Mouse (Mus musculus) neural tube, embryonic 10.5 days (tissue): Measurements from ENCODE around the gene Pclaf.
A peak's percentile ranks its signal among the peaks of the same experiment; 100 is the strongest.

Experiments used
- DNase-seq: peaks from one replicate; pipeline ENCODE4 v3.0.0-alpha.2; 2017; ENCODE audit warnings: low spot score; ENCODE audit errors: extremely low spot score

The Pclaf gene

GRCm38 (mm10) chr9:65890143-65890628 lies at the start of gene Pclaf:
Gene Pclaf (plus strand): TSS chr9:65890237.
- peak; percentile 79 for DNase-seq

- DNase-seq, result no peak
Measured at GRCm38 (mm10) chr9:65844421-65845165, 45.4 kb upstream of the Pclaf start.

- no peak for DNase-seq
Measured at GRCm38 (mm10) chr9:65848154-65848553, 41.9 kb upstream of the Pclaf start.

- DNase-seq, result no peak
Measured at GRCm38 (mm10) chr9:65850203-65850602, 39.8 kb upstream of the Pclaf start.

- no peak for DNase-seq
Measured at GRCm38 (mm10) chr9:65859656-65860055, 30.4 kb upstream of the Pclaf start.

GRCm38 (mm10) chr9:65884564-65885315 lies 5.3 kb upstream of the Pclaf start:
- peak; percentile 87 for DNase-seq

- DNase-seq, result peak; percentile 31
Measured at GRCm38 (mm10) chr9:65891126-65891525, 1.1 kb downstream of the Pclaf start.

GRCm38 (mm10) chr9:65896977-65897376 lies 6.9 kb downstream of the Pclaf start:
- no peak for DNase-seq

GRCm38 (mm10) chr9:65902879-65903278 lies 12.8 kb downstream of the Pclaf start:
- DNase-seq, result no peak

- no peak for DNase-seq
Measured at GRCm38 (mm10) chr9:65903419-65903818, 13.4 kb downstream of the Pclaf start.

GRCm38 (mm10) chr9:65908394-65909300 lies 18.6 kb downstream of the Pclaf start, which contains the start of the genes Trip4 and Csnk1g1:
Gene Trip4 (minus strand): TSS chr9:65908794.
Gene Csnk1g1 (plus strand): TSS chr9:65908924.
- DNase-seq, result peak; percentile 92

GRCm38 (mm10) chr9:65909301-65909801 lies 19.3 kb downstream of the Pclaf start:
- peak; percentile 65 for DNase-seq

GRCm38 (mm10) chr9:65909837-65910236 lies 19.8 kb downstream of the Pclaf start:
- DNase-seq, result no peak

GRCm38 (mm10) chr9:65913976-65914375 lies 23.9 kb downstream of the Pclaf start:
- DNase-seq, result no peak

- DNase-seq, result no peak
Measured at GRCm38 (mm10) chr9:65917015-65917414, 27.0 kb downstream of the Pclaf start.

GRCm38 (mm10) chr9:65928456-65928855 lies 38.4 kb downstream of the Pclaf start:
- no peak for DNase-seq

GRCm38 (mm10) chr9:65929826-65930225 lies 39.8 kb downstream of the Pclaf start:
- no peak for DNase-seq

GRCm38 (mm10) chr9:65937566-65937965 lies 47.5 kb downstream of the Pclaf start:
- DNase-seq, result no peak

- DNase-seq, result no peak
Measured at GRCm38 (mm10) chr9:65951082-65951587, 61.1 kb downstream of the Pclaf start.
